Mouse (Mus musculus): Measurements from ENCODE around the gene Dgkz.
A peak's percentile ranks its signal among the peaks of the same experiment; 100 is the strongest.

Dgkz gene

DNA sequence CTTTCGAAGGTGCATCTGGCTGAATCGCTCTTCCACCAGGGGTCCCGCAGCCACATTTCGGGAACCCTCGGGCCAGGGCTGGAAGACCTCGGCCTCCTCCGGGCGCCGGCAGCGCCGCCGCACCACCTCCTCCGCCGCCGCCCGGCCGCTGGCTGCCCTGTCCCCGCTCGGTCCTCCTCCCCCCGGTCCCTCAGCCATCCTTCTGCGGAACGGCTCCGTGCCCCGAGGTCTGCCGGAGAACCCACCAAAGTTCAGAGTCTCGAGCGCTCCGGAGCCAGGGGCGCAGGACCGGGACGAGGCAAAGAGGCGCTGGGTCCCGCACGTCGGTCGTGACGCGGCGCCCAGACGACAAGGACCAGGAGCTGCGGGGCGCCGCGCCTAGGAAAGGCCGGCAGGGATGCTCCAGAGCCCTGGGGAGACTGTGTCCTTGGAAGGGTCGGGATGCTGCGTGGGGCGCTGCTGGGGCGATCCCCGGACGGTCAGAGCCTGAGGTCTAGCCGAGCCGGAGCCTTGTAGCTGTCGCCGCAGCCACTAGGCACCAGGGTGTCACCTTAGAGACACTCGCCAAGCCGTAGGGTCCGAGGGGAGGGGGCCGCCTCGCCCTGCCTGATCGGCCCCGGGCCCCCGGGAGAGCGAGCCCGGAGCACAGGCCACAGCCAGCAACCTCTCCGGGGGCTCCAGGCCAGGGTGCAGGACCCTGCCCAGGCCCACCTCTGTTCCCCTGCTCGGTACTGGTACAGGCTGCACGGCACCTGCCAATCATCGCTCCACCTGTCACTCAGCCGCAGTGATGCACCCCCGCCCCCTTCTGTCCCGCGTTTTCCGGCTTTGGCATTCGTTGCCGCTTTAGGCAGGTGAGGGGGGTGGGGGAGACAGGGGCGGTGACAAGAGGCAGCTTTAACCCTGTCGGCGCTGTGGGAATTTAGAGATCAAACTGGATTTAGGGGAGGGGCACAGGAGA is at the start of gene Dgkz:
Gene Dgkz, minus strand, starts transcription at position 284 of the 961 bp plus-strand sequence.
- peak; percentile 60 to 73 for DNase-seq

DNA sequence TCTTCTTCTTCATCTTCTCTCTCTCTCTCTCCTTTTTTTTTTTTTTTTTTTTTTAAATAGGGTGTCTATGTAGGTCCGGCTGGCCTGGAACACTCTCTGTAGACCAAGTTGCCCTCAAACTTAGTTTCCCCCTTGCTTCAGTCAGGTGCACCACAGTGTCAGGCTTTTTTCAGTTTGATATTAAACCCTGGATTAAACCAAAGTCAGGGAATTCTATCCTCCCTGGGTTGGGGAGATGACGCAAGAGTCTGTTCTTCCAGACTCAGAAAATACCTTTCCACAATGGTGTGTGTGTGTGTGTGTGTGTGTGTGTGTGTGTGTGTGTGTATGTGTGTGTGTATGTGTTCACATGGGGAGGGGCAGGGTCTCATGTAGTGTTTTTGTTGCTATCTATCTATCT is 49.5 kb upstream of the Dgkz start:
- no peak for DNase-seq

DNA sequence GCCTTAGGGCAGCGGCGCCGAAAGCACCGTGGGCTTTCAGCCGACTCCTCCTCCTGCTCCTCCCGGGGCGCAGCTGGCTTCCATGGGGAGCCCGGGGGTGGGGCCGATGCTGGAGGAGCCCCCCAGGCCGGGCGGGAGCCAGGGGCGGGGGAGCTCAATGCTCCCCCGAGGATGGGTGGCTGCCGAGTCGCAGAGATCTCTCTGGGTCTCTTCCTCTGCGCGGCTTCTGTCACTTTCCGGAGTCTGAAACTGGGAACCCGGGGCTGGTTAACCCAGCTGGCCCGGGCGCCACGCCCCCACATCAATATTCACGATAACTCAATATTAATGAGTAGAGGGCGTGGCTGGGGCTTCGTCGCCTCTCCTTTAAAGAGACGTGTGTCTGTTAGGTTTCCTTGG is 48.6 kb upstream of the Dgkz start, which contains the start of gene Creb3l1:
Gene Creb3l1, minus strand, starts transcription at position 229 of the 399 bp plus-strand sequence.
- DNase-seq, result no peak

DNA sequence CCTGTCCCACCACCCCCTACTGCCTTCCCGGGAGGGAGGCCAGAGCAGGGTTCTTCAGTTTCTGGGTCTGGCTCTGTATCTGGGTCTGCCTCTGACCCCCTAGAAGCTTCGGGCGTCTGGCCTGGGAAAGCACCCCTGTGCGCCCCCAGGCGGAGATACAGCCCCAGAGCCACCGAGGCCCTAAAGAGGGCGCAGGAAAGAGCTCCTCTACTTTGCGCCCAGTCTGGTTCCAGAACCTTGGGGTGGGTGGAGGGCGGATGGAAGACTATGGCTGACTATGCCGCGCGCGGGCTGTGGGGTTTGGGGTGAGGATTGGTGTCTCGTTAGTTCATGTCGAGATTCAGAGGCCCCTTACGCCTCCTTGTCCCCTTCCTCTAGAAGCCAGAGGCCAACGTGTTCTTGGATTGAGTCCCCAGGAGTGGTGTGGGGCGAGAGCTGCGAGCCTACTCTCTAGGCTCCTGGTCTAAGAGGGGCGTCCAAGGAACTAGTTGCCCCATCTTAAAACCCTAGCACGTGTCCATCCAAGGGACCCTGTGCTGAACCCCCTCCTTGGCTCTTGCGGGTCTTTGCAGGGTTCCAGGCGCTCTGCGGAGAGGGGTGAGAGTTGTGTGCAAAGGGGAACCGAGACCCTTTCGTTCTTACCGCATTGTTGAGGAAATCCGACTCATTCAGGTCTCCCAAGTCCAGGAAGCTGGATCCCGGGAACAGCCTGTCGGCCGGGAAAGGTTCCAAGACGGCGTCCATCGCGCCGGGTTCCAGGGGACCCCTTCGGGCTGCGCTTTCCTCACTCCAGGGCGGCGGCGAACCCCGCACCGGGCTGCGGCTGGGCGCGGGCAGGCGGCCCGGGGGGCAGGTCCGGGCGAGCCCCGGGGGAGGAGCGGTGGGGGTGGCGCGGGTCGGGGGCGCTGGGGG is 48.0 kb upstream of the Dgkz start:
- peak; percentile 12 to 36 for DNase-seq

DNA sequence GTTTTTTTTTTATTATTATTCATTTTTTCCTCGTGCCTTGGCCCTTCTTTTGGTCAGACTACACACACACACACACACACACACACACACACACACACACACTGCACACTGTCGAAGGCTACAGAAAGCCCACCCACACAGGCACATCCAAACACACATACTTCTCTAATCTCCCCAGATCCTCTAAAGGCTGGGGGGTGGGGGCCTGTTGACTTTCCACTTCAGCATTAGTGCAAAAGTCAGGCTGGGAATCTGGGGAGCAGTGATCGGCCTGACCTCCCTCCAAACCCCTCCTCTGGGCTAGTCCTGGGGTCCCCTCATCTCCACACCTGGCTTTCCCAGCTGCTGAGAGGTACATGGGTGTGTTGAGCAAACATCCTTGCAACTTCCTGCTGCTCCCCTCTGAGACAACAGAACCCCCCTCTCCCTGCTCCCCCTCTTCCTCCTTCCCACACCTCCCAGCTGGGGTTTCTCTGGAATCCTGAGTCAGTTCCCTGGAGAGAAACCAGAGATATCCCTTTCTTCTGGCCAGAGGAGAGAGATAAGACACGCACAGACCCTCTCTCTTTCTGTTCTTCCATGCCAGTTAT is 45.1 kb upstream of the Dgkz start:
- no peak for DNase-seq

DNA sequence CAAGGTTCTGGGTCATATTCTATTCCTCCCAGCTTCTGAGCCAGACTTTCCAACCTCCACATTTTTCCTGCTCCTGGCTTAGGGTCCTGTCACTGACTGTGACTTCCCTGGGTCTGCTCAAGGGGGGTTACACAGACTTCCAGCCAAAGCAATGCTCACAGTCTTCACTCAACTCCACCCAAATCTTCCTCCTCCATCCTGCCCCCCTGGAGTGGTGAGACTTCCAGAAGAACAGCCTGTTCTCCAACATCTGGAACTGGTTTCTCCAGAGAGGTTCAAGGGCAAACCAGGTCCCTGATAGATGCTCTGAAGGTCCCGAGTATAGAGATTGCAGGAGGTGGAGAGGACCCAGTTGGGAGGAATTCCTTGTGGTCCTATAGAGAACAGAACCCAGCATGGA is 41.8 kb upstream of the Dgkz start:
- DNase-seq, result no peak

DNA sequence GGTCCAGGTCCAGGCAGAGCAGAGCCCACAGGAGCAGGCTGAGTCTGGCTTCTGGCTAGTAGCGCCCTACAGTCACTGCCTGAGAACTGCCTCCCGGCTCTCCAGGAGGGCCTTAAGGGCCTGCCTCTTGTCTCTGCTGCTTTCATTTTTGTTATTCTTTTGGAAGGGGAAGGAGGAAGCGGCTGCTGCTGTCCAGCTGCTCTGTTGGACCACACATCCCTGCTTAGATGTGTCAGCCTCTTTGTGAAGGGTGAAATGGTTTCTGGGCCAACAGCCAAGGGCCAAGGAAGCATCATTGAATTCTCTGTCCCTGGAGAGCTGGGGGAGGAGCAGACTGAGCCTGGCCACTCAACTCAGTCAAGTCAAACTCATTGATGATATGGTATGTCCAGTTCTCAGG is 41.3 kb upstream of the Dgkz start:
- DNase-seq, result no peak

DNA sequence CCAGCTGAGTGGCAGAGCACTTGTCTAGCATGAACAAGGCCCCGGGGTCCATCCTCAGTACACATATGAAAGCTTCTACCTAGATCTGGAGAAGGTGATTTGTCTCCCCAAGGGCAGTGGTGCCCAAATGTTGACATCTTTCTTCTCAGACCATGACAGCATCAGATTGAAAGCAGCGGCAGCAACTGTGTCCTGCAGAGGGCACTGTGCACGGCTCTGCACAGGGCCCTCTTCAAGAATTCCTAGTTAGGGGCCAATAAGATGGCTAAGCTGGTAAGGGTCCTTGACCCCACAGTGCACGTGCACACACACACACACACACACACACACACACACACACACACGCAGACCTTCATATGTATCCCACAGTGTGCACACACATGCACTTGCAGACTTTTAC is 39.2 kb upstream of the Dgkz start:
- DNase-seq, result no peak

DNA sequence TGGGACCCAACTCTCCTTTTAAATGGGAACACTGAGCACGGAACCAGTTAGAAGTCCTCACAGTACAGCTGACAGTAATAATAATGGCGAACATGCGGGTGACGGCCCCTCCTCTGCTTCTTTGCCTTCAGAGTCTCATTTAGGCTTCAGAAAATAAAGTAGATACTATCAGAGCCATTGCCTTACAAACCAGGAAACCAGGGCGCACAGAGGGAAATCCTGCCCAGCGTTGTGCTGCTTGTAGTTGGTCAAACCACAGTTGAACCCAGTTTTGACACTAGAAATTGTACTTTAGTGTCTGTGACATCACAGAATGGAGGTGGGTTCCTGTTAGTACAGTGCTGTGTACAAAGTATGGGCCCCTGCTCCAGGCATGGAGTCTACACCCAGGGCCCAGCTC is 38.6 kb upstream of the Dgkz start:
- no peak for DNase-seq

DNA sequence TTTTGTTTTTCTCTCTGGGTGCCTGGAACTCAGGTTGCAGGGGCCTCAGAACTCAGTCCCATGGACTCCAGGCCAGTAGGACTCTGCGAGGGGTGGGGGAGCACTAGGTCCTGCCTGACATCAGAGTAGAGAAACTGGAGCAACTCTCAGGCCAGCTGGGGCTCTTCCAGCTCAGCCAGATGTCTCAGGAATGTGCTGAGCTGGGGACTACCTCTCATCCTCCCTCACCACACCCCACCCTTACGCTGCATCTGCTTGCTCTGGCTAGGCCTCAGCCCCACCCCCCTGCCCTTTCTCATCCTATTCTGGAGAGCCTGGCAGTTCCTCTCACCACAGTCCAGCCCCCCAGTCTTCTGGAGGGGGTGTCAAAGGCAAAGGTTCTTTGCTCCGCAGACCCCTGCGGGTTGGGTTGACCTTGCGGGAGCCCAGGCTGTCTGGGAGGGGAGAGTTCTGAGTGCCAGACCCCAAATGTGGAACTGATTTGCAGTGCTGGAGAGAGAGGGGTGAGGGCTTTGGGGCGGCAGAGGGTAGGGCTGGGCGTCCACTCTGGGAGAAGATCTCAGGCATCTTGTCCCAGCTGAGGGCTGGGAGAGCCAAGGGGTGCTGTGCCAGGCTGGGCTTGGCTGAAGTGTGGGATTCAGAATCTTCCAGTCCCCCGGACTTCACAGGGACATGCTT is 37.2 kb upstream of the Dgkz start:
- DNase-seq, result no peak

DNA sequence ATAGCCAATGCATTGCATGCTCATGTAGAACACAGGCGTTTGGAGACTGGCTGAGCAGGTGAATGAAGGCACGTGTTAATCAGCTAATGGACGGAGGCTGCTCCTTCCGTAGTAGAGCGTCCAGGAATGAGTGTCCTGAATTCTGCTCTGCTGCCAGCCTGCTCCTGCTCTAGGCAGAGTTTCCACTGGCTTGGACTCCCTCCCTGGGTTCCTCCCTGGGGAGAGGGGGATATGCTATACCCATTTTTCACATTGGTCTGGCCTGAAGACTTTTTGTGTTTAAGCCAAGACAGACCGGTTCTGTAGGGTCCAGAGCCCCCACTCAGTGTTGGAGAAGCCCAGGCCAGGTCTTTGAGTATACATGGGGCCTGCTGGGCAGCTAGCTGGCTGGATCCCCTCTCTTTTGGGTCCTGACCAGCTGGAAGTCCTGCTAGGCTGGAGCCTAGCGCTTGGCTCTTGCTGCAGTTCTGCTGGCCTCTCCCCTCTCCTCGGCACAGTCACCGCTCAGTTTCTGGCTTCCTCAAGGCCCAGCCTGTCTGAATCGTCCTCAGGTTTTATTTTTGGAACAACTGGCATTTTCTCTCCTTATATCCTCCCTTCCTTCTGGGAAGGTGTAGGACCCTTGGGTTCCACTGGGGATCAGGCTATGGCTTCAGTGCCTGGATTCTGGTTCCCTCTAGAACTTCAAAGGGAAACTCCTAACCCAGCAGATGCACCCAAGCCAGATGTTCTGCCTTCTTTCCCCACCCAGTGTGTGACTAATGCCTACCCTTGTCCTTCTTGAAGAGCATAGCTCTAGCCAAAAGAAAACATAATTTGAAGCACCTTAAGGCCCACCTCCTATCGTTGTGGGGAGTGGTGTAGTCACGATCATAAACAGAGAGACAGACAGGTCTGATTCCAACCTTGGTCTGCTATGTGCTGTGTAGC is 36.0 kb upstream of the Dgkz start:
- no peak for DNase-seq

DNA sequence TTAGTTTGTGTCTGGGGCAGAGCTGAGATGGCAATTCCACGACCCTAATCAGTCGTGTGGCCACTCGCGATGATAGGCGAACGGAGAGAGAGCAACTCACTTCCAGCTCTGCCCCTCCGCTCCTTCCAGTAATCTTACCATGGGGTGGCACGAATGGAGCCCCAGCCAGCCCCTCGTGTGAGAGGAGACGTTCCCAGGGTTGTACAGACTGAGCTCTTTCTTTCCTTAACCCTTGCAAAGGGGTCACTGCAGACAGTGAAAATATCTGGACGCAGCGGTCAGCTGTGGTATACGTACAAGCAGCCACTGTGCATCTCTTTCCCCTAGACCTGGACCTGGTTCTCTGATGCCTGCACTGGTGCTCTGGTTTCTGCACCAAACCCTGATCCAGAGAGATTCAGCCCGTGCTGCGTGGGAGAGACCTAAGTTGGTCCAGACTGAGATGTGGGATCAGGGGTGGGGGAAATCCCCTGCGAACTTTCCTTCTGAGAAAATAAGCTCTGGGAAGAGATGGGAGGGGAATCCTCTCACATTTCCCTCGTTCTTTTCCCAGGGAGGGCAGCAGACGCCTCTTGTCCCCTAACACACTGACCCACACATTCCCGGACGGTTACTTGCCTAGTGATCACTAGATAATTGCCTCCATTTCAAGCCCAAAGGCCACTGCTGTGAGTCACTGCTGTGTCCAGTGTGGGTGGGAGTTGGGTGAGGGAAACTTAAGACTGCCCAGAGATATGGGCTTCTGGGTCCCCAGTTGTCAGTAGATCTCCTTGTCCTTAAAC is 33.1 kb upstream of the Dgkz start:
- no peak for DNase-seq

DNA sequence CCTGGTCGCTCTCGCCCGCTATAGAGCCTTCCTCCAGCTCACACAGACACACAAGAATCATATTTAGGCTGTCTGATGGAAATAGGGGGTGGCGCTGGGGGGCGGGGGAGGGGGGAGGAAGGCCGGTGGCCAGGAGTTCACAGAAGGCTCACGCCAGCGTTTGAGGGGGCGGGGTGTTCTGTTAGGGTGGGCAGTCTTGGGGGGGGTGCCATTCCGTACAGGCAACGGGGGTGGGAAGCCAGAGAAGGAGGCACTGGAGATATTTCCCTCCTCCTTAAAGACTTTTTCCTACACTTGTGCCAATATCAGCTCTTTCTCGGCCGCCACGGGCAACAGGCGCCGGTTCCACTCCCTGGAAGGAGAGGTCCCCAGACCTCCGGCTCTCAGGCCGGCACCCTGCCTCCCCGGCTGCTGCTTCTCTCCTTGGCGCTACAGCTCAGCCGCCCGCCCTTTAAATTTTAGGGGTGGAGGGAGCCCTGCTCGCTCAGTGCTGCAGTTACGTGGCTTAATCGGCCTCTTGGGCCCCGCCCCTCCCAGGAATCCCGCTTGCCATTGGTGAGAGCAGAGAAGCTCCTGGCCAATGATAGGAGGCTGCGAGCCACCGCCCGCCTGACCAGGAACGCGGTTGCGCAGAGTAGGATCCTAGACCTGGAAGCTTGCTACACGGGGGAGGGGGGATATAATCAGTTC is 32.4 kb upstream of the Dgkz start:
- peak; percentile 94 to 96 for DNase-seq

DNA sequence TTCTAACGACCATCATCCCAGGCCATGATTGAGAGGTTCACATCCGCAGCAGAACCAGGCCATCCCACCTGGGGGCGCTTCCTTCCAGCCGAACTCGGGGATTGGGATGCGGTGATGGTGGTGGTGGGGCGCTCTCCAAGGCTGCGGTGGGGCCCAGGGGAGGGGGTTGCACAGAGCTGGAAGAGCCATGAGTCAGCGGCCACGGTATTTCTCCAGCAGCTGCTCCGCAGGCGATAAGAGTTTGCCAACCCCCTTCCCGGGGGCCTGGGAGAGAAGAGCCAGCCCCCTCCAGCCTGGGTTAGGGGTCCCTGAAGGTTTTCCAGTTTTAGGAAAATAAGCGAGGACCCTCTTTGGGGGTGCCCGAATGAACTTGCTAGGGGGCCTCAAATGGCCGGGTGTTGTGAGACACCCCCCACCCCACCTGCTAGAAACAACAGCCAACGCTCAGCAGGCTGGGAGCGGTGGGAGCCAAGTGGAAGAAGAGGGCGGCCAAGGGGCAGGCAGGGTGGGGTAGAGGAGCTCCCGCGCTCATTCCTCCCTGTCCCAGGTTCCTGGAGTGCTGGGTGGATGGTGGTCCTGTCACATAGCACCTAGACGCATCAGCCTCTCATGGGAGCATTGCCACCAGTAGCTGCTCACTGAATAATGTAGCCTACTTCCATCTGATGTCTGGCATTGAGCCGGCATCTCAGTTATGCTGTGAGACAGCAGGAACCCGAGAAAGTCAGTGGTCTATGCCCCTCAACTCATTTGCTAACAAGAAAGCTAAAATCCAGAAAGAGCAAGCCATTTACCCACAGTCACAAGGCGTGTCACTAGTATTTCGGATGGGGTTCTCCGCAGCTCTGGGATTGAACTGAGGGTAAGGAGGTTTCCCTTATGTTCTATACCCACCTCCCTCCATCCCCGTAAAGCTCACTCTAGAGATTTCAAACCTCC is 31.6 kb upstream of the Dgkz start:
- peak in 1 of 2 experiments; percentile 17 for DNase-seq

DNA sequence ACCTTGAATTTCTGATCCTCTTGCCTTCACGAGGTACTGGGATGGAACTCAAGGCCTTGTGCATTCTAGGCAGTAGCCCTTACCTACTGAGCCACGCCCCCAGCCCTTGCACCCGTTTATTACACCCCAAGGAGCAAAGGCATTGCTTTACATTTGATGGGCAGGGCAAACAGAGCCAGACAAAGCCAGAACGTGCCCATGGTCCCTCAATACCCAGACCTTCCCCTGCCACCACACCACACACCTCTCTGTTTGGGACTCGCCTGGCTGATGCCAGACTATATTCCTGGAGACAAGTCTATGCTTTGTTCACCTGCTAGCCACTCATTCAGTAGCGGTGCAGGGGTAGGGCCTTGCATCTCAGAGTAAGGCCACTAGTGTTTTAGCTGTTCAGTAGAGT is 30.8 kb upstream of the Dgkz start:
- no peak for DNase-seq

DNA sequence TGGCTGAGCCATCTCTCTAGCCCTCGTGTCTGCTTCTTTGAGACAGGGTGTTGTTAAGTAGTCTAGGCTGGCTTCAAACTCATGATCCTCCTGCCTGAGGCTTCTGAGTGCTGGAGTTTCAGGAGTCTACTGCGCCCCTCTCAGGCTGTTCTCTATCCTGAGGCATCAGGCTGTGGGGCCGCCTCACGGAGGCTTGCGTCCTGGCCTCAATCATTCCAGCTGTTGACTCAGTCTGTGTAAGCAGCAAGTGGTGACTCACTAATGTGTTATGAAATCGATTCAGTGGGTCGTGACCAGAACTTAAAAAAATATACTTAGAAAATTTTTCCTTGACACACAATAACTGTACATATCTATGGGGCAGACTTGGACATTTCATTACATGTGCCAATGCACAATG is 29.0 kb upstream of the Dgkz start:
- DNase-seq, result no peak

DNA sequence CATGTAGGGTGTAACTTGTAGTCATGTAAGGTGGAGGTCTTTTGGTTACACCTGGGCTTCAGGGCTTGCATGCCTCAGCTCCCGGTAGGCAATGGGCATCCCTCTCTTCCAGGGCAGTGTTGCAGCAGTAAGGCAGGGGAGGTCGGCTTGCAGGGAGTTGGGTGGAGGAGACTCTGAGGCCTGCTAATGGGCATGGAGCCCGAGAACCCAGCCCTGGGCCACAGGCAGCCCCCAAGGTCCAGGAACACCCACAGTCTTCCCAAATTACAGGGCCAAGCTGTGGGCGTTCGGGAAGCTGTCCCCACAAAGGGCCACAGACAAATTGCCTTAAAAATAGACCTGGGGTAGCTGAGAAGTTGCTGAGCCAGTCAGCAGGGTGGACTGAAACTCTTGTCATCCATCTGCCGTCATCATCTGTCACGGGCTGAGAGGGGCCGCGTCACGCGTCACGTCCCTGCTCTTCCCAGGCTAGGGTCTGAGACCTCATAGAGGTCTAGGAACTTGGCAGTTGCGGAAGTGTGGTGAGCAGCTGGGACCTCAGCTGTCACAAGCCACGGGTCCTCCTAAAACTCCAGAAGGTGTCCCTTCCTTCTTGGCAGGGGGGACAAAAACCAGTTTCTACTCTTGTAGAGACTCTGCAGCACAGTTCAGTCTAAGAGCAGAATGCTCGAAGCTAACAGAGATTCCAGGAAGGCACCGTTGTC is 22.4 kb upstream of the Dgkz start:
- no peak for DNase-seq

DNA sequence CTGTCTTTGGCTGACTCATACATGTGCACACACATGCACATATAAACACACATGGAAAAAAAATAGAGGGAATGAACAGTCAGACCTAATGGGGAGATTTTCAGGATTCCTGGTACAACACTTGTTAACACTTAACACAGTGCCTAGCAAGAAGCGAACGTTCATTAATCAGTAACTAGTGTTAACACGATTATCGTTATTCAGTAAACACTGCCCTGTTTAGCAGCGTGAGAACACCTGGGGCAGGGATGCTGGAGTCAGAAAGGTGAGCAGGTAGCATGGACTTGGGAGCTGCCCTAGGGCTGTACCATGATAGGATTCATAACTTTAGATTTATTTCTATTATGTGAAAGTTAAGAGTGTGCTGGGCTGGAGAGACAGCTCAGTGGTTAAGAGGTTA is 20.3 kb upstream of the Dgkz start:
- DNase-seq, result no peak
